Mouse (Mus musculus): ENCODE measurements at regions not wholly inside any gene's neighbourhood (a gene's known extent, or its start where the extent isn't known, plus 50 kb on each side); places are given as distances from the start of the nearest gene placed in this dataset.
"Not testable (repeated sequence)": the region's sequence is repeated elsewhere in the genome, so short reads cannot be mapped to it uniquely, and the experiment has no call there.

GRCm38 (mm10) chr3:22929762-22930519, 853.5 kb downstream of the Tbl1xr1 start:
- Histone ChIP-seq H3K36me3 (replicated peaks; ENCODE audit: low read length) (no peaks in the 10 kb centered on the region), H3K4me3 (replicated peaks) (no peak overlapping the region), H3K27me3 (replicated peaks) (no peaks in the 10 kb centered on the region), H3K9me3 (no peaks in the 10 kb centered on the region; the same call in 1 of the 2 replicates), H3K4me1 (no peaks in the 10 kb centered on the region)
- TF ChIP-seq GATA1 (IDR thresholded peaks at IDR 0.05; ENCODE audit: borderline replicate concordance, low read length), result no peak
- TF ChIP-seq FLI1 (IDR thresholded peaks at IDR 0.05; ENCODE audit: low read length), result no peak

GRCm38 (mm10) chr3:22945646-22946045, 869.2 kb downstream of the Tbl1xr1 start:
- not testable (repeated sequence) for H3K36me3 ChIP-seq (replicated peaks; ENCODE audit: low read length); H3K4me3 ChIP-seq (replicated peaks); H3K27me3 ChIP-seq (replicated peaks); H3K9me3 ChIP-seq; H3K4me1 ChIP-seq

- TF ChIP-seq GATA1 (IDR thresholded peaks at IDR 0.05; ENCODE audit: borderline replicate concordance, low read length) (no peak), FLI1 (IDR thresholded peaks at IDR 0.05; ENCODE audit: low read length) (no peak)
- no peak overlapping the region for H3K4me3 ChIP-seq (replicated peaks)
- 0 out of 2 replicates have a peak, but pooled peaks cover 2% of the 10 kb centered on the region for H3K9me3 ChIP-seq
- H3K36me3 ChIP-seq (replicated peaks; ENCODE audit: low read length), result no peaks in the 10 kb centered on the region
- H3K27me3 ChIP-seq (replicated peaks), result no peaks in the 10 kb centered on the region
- no peaks in the 10 kb centered on the region for H3K4me1 ChIP-seq
Observed at GRCm38 (mm10) chr3:22947181-22947580, 870.7 kb downstream of the Tbl1xr1 start.

GRCm38 (mm10) chr3:22948168-22948768, 871.8 kb downstream of the Tbl1xr1 start:
- no peaks in the 10 kb centered on the region for H3K36me3 ChIP-seq (replicated peaks; ENCODE audit: low read length)
- no peaks in the 10 kb centered on the region for H3K27me3 ChIP-seq (replicated peaks)
- H3K4me1 ChIP-seq, result no peaks in the 10 kb centered on the region
- H3K9me3 ChIP-seq, result no peaks in the 10 kb centered on the region
- H3K4me3 ChIP-seq (replicated peaks), result no peak overlapping the region
- TF ChIP-seq GATA1 (IDR thresholded peaks at IDR 0.05; ENCODE audit: borderline replicate concordance, low read length), result no peak
- TF ChIP-seq FLI1 (IDR thresholded peaks at IDR 0.05; ENCODE audit: low read length), result no peak

GRCm38 (mm10) chr3:22957422-22957821, 881.0 kb downstream of the Tbl1xr1 start:
- TF ChIP-seq FLI1 (IDR thresholded peaks at IDR 0.05; ENCODE audit: low read length) (no peak), GATA1 (IDR thresholded peaks at IDR 0.05; ENCODE audit: borderline replicate concordance, low read length) (no peak)
- no peaks in the 10 kb centered on the region for H3K9me3 ChIP-seq
- H3K4me3 ChIP-seq (replicated peaks), result no peak overlapping the region
- no peaks in the 10 kb centered on the region for H3K4me1 ChIP-seq
- no peaks in the 10 kb centered on the region for H3K36me3 ChIP-seq (replicated peaks; ENCODE audit: low read length)
- no peaks in the 10 kb centered on the region for H3K27me3 ChIP-seq (replicated peaks)

- Histone ChIP-seq H3K4me1 (no peaks in the 10 kb centered on the region), H3K4me3 (replicated peaks) (no peak overlapping the region), H3K9me3 (no peaks in the 10 kb centered on the region), H3K27me3 (replicated peaks) (no peaks in the 10 kb centered on the region), H3K36me3 (replicated peaks; ENCODE audit: low read length) (no peaks in the 10 kb centered on the region)
- TF ChIP-seq FLI1 (IDR thresholded peaks at IDR 0.05; ENCODE audit: low read length) (no peak), GATA1 (IDR thresholded peaks at IDR 0.05; ENCODE audit: borderline replicate concordance, low read length) (no peak)
Observed at GRCm38 (mm10) chr3:22972681-22973080, 896.2 kb downstream of the Tbl1xr1 start.

GRCm38 (mm10) chr3:22976801-22977200, 900.3 kb downstream of the Tbl1xr1 start:
- no peaks in the 10 kb centered on the region for H3K4me1 ChIP-seq
- H3K4me3 ChIP-seq (replicated peaks), result no peak overlapping the region
- TF ChIP-seq FLI1 (IDR thresholded peaks at IDR 0.05; ENCODE audit: low read length) (no peak), GATA1 (IDR thresholded peaks at IDR 0.05; ENCODE audit: borderline replicate concordance, low read length) (no peak)
- no peaks in the 10 kb centered on the region for H3K9me3 ChIP-seq
- H3K36me3 ChIP-seq (replicated peaks; ENCODE audit: low read length), result no peaks in the 10 kb centered on the region
- H3K27me3 ChIP-seq (replicated peaks), result no peaks in the 10 kb centered on the region

- Histone ChIP-seq H3K27me3 (replicated peaks) (no peaks in the 10 kb centered on the region), H3K4me3 (replicated peaks) (no peak overlapping the region), H3K9me3 (no peaks in the 10 kb centered on the region), H3K4me1 (no peaks in the 10 kb centered on the region), H3K36me3 (replicated peaks; ENCODE audit: low read length) (no peaks in the 10 kb centered on the region)
- TF ChIP-seq FLI1 (IDR thresholded peaks at IDR 0.05; ENCODE audit: low read length) (no peak), GATA1 (IDR thresholded peaks at IDR 0.05; ENCODE audit: borderline replicate concordance, low read length) (no peak)
Observed at GRCm38 (mm10) chr3:22979896-22980890, 903.7 kb downstream of the Tbl1xr1 start.

GRCm38 (mm10) chr3:22982430-22982829, 906.0 kb downstream of the Tbl1xr1 start:
- H3K36me3 ChIP-seq (replicated peaks; ENCODE audit: low read length), result no peaks in the 10 kb centered on the region
- no peak overlapping the region for H3K4me3 ChIP-seq (replicated peaks)
- no peaks in the 10 kb centered on the region for H3K9me3 ChIP-seq
- TF ChIP-seq GATA1 (IDR thresholded peaks at IDR 0.05; ENCODE audit: borderline replicate concordance, low read length) (no peak), FLI1 (IDR thresholded peaks at IDR 0.05; ENCODE audit: low read length) (no peak)
- no peaks in the 10 kb centered on the region for H3K27me3 ChIP-seq (replicated peaks)
- no peaks in the 10 kb centered on the region for H3K4me1 ChIP-seq
